Mouse (Mus musculus): ENCODE measurements at regions not wholly inside any gene's neighbourhood (a gene's known extent, or its start where the extent isn't known, plus 50 kb on each side); places are given as distances from the start of the nearest gene placed in this dataset.
A peak's percentile ranks its signal among the peaks of the same experiment; 100 is the strongest.
"Not testable (repeated sequence)": the region's sequence is repeated elsewhere in the genome, so short reads cannot be mapped to it uniquely, and the experiment has no call there.

DNA sequence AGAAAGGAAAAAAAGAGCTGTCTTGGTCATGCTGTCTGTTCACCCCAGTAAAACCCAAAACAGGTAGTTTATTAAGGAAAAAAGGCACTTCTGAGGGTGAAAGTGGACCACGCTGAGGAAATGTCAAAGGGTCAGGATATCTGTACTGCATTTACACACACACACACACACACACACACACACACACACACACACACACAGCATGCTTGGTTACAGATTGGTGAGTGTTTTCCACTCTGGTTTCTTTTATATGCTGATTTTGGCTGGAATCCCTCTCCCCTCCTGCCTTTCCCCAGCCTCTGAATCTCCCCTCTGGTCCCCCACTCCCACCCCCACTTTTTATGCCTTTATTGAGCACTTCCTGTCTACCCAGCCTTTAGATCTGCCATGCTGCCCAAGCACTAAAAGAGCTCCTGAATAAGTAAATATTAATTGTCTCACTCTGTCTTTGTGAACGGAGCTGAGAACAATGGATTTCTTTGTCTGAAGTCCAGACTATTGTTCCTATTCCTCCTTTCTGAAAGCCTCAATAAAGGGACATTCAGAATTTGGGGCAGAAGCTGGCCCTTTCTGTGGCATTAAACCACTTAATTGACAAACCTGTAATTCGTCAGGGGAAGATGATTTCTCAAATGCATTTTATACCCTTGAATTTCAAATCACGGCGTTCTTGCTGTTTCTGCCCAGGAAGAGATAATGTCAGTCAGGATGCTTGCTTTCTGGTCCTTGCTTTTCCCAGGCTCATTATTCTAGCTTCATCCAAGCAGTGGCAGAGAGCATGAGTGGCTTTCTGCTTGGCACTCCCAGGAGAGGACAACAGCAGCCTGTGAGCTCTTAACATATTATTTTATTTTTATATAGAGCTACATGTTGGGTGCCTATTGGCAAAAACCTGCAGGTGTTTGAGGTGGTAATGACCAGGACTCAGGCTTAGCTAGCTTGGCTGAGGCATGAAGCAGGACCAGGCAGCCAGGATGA, 187.8 kb downstream of the Zfp619 start:
- H3K27me3 ChIP-seq (ENCODE audit: control insufficient read depth, insufficient read depth, low read length), result no peaks in the 10 kb centered on the region
- H3K9ac ChIP-seq (ENCODE audit: low read depth, low read length), result no peak overlapping the region
- no peaks in the 10 kb centered on the region for H3K36me3 ChIP-seq (ENCODE audit: control insufficient read depth, insufficient read depth, low read length)
- H3K27ac ChIP-seq (ENCODE audit: low read depth, low read length), result no peak overlapping the region
- no peaks in the 10 kb centered on the region for H3K9me3 ChIP-seq (ENCODE audit: control insufficient read depth, low read length)
- no peak overlapping the region for H3K4me3 ChIP-seq (ENCODE audit: low read depth, low read length)
- ATAC-seq (ENCODE audit: low FRiP score), result peak; percentile 85
- H3K4me2 ChIP-seq (replicated peaks; ENCODE audit: low read depth, low read length), result no peak overlapping the region
- 18% methylated on average over 5 of the region's 5 CpGs for WGBS
- no peaks in the 10 kb centered on the region for H3K4me1 ChIP-seq (replicated peaks; ENCODE audit: control insufficient read depth, insufficient read depth, low read length)
- DNase-seq (ENCODE audit: low spot score), result peak; percentile 45

GRCm38 (mm10) chr7:39706606-39707005, 189.0 kb downstream of the Zfp619 start:
- H3K9ac ChIP-seq (ENCODE audit: low read depth, low read length), result no peak overlapping the region
- H3K27ac ChIP-seq (ENCODE audit: low read depth, low read length), result no peak overlapping the region
- ATAC-seq (ENCODE audit: low FRiP score), result no peak

GRCm38 (mm10) chr7:39716340-39717150, 199.0 kb downstream of the Zfp619 start:
- WGBS, result 19% methylated on average over 11 of the region's 11 CpGs
- H3K9me3 ChIP-seq (ENCODE audit: control insufficient read depth, low read length), result no peaks in the 10 kb centered on the region
- no peak overlapping the region for H3K4me3 ChIP-seq (ENCODE audit: low read depth, low read length)
- peak; percentile 78 for DNase-seq (ENCODE audit: low spot score)
- no peak overlapping the region for H3K27ac ChIP-seq (ENCODE audit: low read depth, low read length)
- no peaks in the 10 kb centered on the region for H3K4me1 ChIP-seq (replicated peaks; ENCODE audit: control insufficient read depth, insufficient read depth, low read length)
- no peaks in the 10 kb centered on the region for H3K27me3 ChIP-seq (ENCODE audit: control insufficient read depth, insufficient read depth, low read length)
- H3K4me2 ChIP-seq (replicated peaks; ENCODE audit: low read depth, low read length), result no peak overlapping the region
- peak; percentile 79 for ATAC-seq (ENCODE audit: low FRiP score)
- H3K36me3 ChIP-seq (ENCODE audit: control insufficient read depth, insufficient read depth, low read length), result no peaks in the 10 kb centered on the region
- no peak overlapping the region for H3K9ac ChIP-seq (ENCODE audit: low read depth, low read length)

More at GRCm38 (mm10) chr7:39706606-39707005, 189.0 kb downstream of the Zfp619 start:
- Histone ChIP-seq H3K9me3 (ENCODE audit: control insufficient read depth, low read length) (no peaks in the 10 kb centered on the region), H3K36me3 (ENCODE audit: control insufficient read depth, insufficient read depth, low read length) (no peaks in the 10 kb centered on the region), H3K4me2 (replicated peaks; ENCODE audit: low read depth, low read length) (no peak overlapping the region), H3K27me3 (ENCODE audit: control insufficient read depth, insufficient read depth, low read length) (no peaks in the 10 kb centered on the region), H3K4me1 (replicated peaks; ENCODE audit: control insufficient read depth, insufficient read depth, low read length) (no peaks in the 10 kb centered on the region), H3K4me3 (ENCODE audit: low read depth, low read length) (no peak overlapping the region)
- no peak for DNase-seq (ENCODE audit: low spot score)
- 69% methylated on average over 2 of the region's 2 CpGs for WGBS

DNA sequence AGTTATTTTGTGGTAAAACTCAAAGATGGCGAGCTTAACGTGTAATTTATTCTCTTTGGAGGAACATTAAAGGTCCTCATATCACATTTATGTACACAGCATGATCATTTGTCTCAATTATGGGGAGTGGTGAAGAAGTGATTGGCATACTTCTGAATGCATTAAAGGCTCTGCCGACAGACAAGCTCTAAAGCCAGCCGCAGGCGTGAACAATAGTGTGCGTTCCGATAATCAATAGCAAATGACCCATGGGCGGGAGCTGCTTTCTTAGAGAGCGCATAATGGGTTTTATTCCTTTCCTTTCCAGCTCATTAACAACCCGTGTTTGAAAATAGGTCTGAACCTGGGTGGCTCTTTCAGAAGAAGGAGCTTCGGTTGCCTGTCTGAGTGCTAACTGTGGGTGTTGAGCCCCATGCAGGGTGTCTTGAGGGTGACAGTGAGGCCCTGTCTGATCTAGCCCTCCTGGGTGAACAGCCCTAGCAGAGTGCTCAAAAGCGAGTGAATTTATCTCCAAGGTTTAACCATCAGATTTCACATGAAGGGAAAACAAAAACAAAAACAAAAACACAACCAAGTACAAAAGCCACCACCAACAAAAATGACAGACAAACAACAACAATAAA, 210.5 kb downstream of the Zfp619 start:
- H3K9ac ChIP-seq (ENCODE audit: low read depth, low read length), result no peak overlapping the region
- no peaks in the 10 kb centered on the region for H3K9me3 ChIP-seq (ENCODE audit: control insufficient read depth, low read length)
- H3K4me3 ChIP-seq (ENCODE audit: low read depth, low read length), result no peak overlapping the region
- no peaks in the 10 kb centered on the region for H3K36me3 ChIP-seq (ENCODE audit: control insufficient read depth, insufficient read depth, low read length)
- WGBS, result 26% methylated on average over 12 of the region's 12 CpGs
- H3K4me2 ChIP-seq (replicated peaks; ENCODE audit: low read depth, low read length), result no peak overlapping the region
- DNase-seq (ENCODE audit: low spot score) (peak; percentile 30), ATAC-seq (ENCODE audit: low FRiP score) (peak; percentile 46)
- no peak overlapping the region for H3K27ac ChIP-seq (ENCODE audit: low read depth, low read length)
- H3K4me1 ChIP-seq (replicated peaks; ENCODE audit: control insufficient read depth, insufficient read depth, low read length), result no peaks in the 10 kb centered on the region
- 0 out of 2 replicates have a peak, but pooled peaks cover 2% of the 10 kb centered on the region for H3K27me3 ChIP-seq (ENCODE audit: control insufficient read depth, insufficient read depth, low read length)

DNA sequence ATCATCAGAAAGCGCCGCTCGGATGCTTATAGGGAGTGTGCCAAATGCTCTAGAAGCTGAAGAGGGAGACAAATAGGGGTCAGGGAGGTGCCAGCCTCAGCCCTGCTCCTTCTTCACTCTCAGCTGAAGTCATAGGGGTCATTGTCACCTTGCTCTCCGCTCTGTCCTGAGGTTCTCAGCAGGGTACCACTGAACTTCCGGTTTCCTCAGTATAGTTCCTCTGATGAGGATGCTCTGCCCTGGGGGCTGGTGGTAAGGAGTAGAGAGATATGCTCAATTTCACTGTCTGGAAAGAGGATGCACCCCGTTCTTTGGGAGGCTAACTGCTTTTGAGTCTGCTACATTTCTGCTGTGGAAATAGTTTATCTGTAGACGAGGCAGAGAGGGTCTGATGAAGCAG, 211.4 kb downstream of the Zfp619 start:
- Histone ChIP-seq H3K9ac (ENCODE audit: low read depth, low read length) (no peak overlapping the region), H3K4me2 (replicated peaks; ENCODE audit: low read depth, low read length) (no peak overlapping the region), H3K9me3 (ENCODE audit: control insufficient read depth, low read length) (no peaks in the 10 kb centered on the region), H3K4me1 (replicated peaks; ENCODE audit: control insufficient read depth, insufficient read depth, low read length) (no peaks in the 10 kb centered on the region), H3K27me3 (ENCODE audit: control insufficient read depth, insufficient read depth, low read length) (0 out of 2 replicates have a peak, but pooled peaks cover 2% of the 10 kb centered on the region), H3K4me3 (ENCODE audit: low read depth, low read length) (no peak overlapping the region), H3K27ac (ENCODE audit: low read depth, low read length) (no peak overlapping the region), H3K36me3 (ENCODE audit: control insufficient read depth, insufficient read depth, low read length) (no peaks in the 10 kb centered on the region)
- DNase-seq (ENCODE audit: low spot score) (no peak), ATAC-seq (ENCODE audit: low FRiP score) (0 out of 2 replicates have a peak, but pooled peaks have one; percentile 13)
- WGBS, result 59% methylated on average over 7 of the region's 7 CpGs

DNA sequence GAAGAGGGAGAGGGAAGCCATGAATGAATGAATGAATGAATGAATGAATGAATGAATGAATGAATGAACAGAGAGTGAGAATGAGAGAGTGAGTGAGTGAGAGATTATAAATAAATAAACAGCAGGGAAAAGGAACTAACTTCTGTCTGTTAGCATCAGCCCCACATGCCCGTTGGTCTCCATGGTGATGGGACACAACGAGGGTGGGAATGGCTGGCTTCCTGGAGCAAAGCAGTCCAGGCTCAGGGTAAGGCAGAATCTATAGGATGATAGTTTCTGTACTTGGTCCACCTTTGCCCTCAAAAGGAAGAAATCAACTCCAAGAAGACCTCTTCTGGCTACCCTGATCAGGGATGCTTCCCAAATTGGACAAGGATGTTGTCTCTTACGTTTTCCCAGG, 212.2 kb downstream of the Zfp619 start:
- Histone ChIP-seq H3K4me2 (replicated peaks; ENCODE audit: low read depth, low read length) (no peak overlapping the region), H3K9ac (ENCODE audit: low read depth, low read length) (no peak overlapping the region), H3K27me3 (ENCODE audit: control insufficient read depth, insufficient read depth, low read length) (0 out of 2 replicates have a peak, but pooled peaks cover 2% of the 10 kb centered on the region), H3K9me3 (ENCODE audit: control insufficient read depth, low read length) (no peaks in the 10 kb centered on the region), H3K36me3 (ENCODE audit: control insufficient read depth, insufficient read depth, low read length) (no peaks in the 10 kb centered on the region), H3K4me1 (replicated peaks; ENCODE audit: control insufficient read depth, insufficient read depth, low read length) (no peaks in the 10 kb centered on the region), H3K27ac (ENCODE audit: low read depth, low read length) (no peak overlapping the region), H3K4me3 (ENCODE audit: low read depth, low read length) (no peak overlapping the region)
- WGBS, result 39% methylated on average over 3 of the region's 3 CpGs
- ATAC-seq (ENCODE audit: low FRiP score) (peak; percentile 48), DNase-seq (ENCODE audit: low spot score) (peak; percentile 24)

DNA sequence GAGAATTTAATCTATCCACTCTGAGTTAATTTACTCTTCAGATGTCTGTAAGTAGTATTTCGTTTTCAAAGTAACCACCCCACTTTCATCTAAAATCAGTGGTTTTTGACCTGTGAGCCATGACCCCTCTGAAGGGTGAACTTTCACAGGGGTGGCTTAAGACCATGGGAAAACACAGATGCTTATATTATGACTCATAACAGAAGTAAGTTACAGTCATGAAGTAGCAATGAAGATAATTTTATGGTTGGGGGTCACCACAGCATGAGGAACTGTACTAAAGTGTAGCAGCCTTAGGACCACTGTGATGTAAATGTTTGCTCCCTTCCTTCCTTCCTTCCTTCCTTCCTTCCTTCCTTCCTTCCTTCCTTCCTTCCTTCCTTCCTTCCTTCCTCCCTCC, 215.2 kb downstream of the Zfp619 start:
- DNase-seq (ENCODE audit: low spot score), result no peak
- Histone ChIP-seq H3K9me3 (ENCODE audit: control insufficient read depth, low read length) (no peaks in the 10 kb centered on the region), H3K4me1 (replicated peaks; ENCODE audit: control insufficient read depth, insufficient read depth, low read length) (no peaks in the 10 kb centered on the region), H3K4me3 (ENCODE audit: low read depth, low read length) (no peak overlapping the region), H3K36me3 (ENCODE audit: control insufficient read depth, insufficient read depth, low read length) (no peaks in the 10 kb centered on the region), H3K4me2 (replicated peaks; ENCODE audit: low read depth, low read length) (no peak overlapping the region), H3K27me3 (ENCODE audit: control insufficient read depth, insufficient read depth, low read length) (no peaks in the 10 kb centered on the region), H3K27ac (ENCODE audit: low read depth, low read length) (no peak overlapping the region), H3K9ac (ENCODE audit: low read depth, low read length) (no peak overlapping the region)
- ATAC-seq (ENCODE audit: low FRiP score), result no peak
- 63% methylated on average over 1 of the region's 1 CpGs for WGBS

GRCm38 (mm10) chr7:39748395-39748794, 230.8 kb downstream of the Zfp619 start:
- H3K9ac ChIP-seq (ENCODE audit: low read depth, low read length); H3K27me3 ChIP-seq (ENCODE audit: control insufficient read depth, insufficient read depth, low read length); ATAC-seq (ENCODE audit: low FRiP score); H3K4me3 ChIP-seq (ENCODE audit: low read depth, low read length); DNase-seq (ENCODE audit: low spot score); H3K27ac ChIP-seq (ENCODE audit: low read depth, low read length); H3K36me3 ChIP-seq (ENCODE audit: control insufficient read depth, insufficient read depth, low read length); H3K4me2 ChIP-seq (replicated peaks; ENCODE audit: low read depth, low read length); H3K9me3 ChIP-seq (ENCODE audit: control insufficient read depth, low read length); H3K4me1 ChIP-seq (replicated peaks; ENCODE audit: control insufficient read depth, insufficient read depth, low read length): not testable (repeated sequence)
